Mouse (Mus musculus) MEL (cell line): ENCODE measurements around the gene Sertad1. TPM values are rescaled to one million over a fixed set of nuclear protein-coding genes. Genes with fewer than 3 reads are reported as not detected.
A peak's percentile ranks its signal among the peaks of the same experiment; 100 is the strongest.

Experiments used
- DNase-seq: peaks from one replicate; pipeline ENCODE4 v3.0.0; 2011; ENCODE audit warnings: low read depth, low spot score
- H3K27ac ChIP-seq: 2 replicates; pipeline ENCODE4 v1.5.1; 2012; ENCODE audit warnings: low read depth, mild to moderate bottlenecking, control low read depth, low read length, moderate library complexity; ENCODE audit not compliant: control insufficient read depth
- H3K27me3 ChIP-seq, 2 experiments: fragments of 150-350 bp in 1 of 2; sonication (generic) in 1 of 2; 2 replicates each; pipeline ENCODE4 v1.6.1; 2012; ENCODE audit warnings: low read length in 2 of 2, mild to moderate bottlenecking in 2 of 2, improper control_type of control experiment in 1 of 2, moderate library complexity in 1 of 2; ENCODE audit not compliant: insufficient read depth in 2 of 2, control insufficient read depth in 1 of 2
- H3K36me3 ChIP-seq, 2 experiments: 2 replicates each; pipeline ENCODE4 v1.6.1; 2012 to 2014; ENCODE audit warnings: low read length in 2 of 2, improper control_type of control experiment in 1 of 2, inconsistent platforms in 1 of 2, mild to moderate bottlenecking in 1 of 2; ENCODE audit not compliant: insufficient read depth in 2 of 2, control insufficient read depth in 1 of 2
- H3K4me1 ChIP-seq, 2 experiments: fragments of 150-350 bp in 1 of 2; sonication (generic) in 1 of 2; 2 replicates each; pipeline ENCODE4 v1.6.1; 2012; ENCODE audit warnings: low read length in 2 of 2, improper control_type of control experiment in 1 of 2, mild to moderate bottlenecking in 1 of 2; ENCODE audit not compliant: insufficient read depth in 2 of 2, control insufficient read depth in 1 of 2
- H3K4me3 ChIP-seq, 2 experiments: fragments of 150-350 bp in 1 of 2; sonication (generic) in 1 of 2; 2 replicates each; pipeline ENCODE4 v1.5.1; 2012; ENCODE audit warnings: low read depth in 2 of 2, low read length in 2 of 2, mild to moderate bottlenecking in 2 of 2, moderate library complexity in 2 of 2, control low read depth in 1 of 2, improper control_type of control experiment in 1 of 2; ENCODE audit not compliant: control insufficient read depth in 1 of 2, insufficient read depth in 1 of 2
- H3K79me2 ChIP-seq: 2 replicates; pipeline ENCODE4 v1.6.1; 2012; ENCODE audit warnings: mild to moderate bottlenecking, low read length, moderate library complexity; ENCODE audit not compliant: control insufficient read depth, poor library complexity, insufficient read depth
- H3K9ac ChIP-seq: 2 replicates; pipeline ENCODE4 v1.6.1; 2012; ENCODE audit warnings: low read depth, mild to moderate bottlenecking, control low read depth, low read length, moderate library complexity; ENCODE audit not compliant: control insufficient read depth, poor library complexity, severe bottlenecking
- H3K9me3 ChIP-seq: fragments of 150-350 bp; sonication (generic); replicated peaks from 2 replicates; pipeline ENCODE4 v1.6.1; 2012; ENCODE audit warnings: mild to moderate bottlenecking, low read length, improper control_type of control experiment, moderate library complexity; ENCODE audit not compliant: insufficient read depth
- CHD1 ChIP-seq: IDR thresholded peaks from 2 replicates; pipeline ENCODE4 v1.6.1; 2012; ENCODE audit warnings: low read depth, mild to moderate bottlenecking, inconsistent platforms, low read length, improper control_type of control experiment
- CTCF ChIP-seq, 3 experiments: IDR thresholded peaks in 2 of 3; conservative IDR thresholded peaks in 1 of 3; 2 replicates each; pipeline ENCODE4 v1.5.1; 2011 to 2012; ENCODE audit warnings: low read length in 3 of 3, low read depth in 2 of 3, mild to moderate bottlenecking in 2 of 3, improper control_type of control experiment in 1 of 3, inconsistent platforms in 1 of 3, mixed read lengths in 1 of 3, moderate library complexity in 1 of 3; ENCODE audit not compliant: control insufficient read depth in 1 of 3, insufficient read depth in 1 of 3, poor library complexity in 1 of 3, severe bottlenecking in 1 of 3
- EP300 ChIP-seq, 2 experiments: IDR thresholded peaks; 2 replicates each; pipeline ENCODE4 v1.6.1; 2011; ENCODE audit warnings: improper control_type of control experiment in 2 of 2, low read length in 2 of 2, low read depth in 1 of 2, mild to moderate bottlenecking in 1 of 2
- ETS1 ChIP-seq: IDR thresholded peaks from 2 replicates; pipeline ENCODE4 v1.6.1; 2012; ENCODE audit warnings: low read depth, mild to moderate bottlenecking, inconsistent platforms, low read length, improper control_type of control experiment, moderate library complexity
- GABPA ChIP-seq: IDR thresholded peaks from 2 replicates; pipeline ENCODE4 v1.6.1; 2012; ENCODE audit warnings: low read depth, mild to moderate bottlenecking, inconsistent platforms, low read length, improper control_type of control experiment, moderate library complexity
- GATA1 ChIP-seq: IDR thresholded peaks from 2 replicates; pipeline ENCODE4 v1.6.1; 2011; ENCODE audit warnings: low read depth, low read length, improper control_type of control experiment
- JUND ChIP-seq: IDR thresholded peaks from 2 replicates; pipeline ENCODE4 v1.6.1; 2011; ENCODE audit warnings: low read depth, mild to moderate bottlenecking, improper control_type of control experiment, low read length
- KAT2A ChIP-seq: conservative IDR thresholded peaks from 2 replicates; pipeline ENCODE4 v1.6.1; 2012; ENCODE audit warnings: low read depth, low read length, improper control_type of control experiment, inconsistent platforms
- MAX ChIP-seq: IDR thresholded peaks from 2 replicates; pipeline ENCODE4 v1.6.1; 2011; ENCODE audit warnings: low read length, improper control_type of control experiment
- MEF2A ChIP-seq: IDR thresholded peaks from 2 replicates; pipeline ENCODE4 v1.6.1; 2014; ENCODE audit warnings: low read depth, mild to moderate bottlenecking, inconsistent platforms, low read length, improper control_type of control experiment; ENCODE audit not compliant: poor library complexity, insufficient replicate concordance, severe bottlenecking; ENCODE audit errors: extremely low read depth
- MXI1 ChIP-seq: IDR thresholded peaks from 2 replicates; pipeline ENCODE4 v1.6.1; 2011; ENCODE audit warnings: mild to moderate bottlenecking, low read depth, low read length, improper control_type of control experiment
- MYC ChIP-seq: IDR thresholded peaks from 2 replicates; pipeline ENCODE4 v1.6.1; 2011; ENCODE audit warnings: low read depth, mild to moderate bottlenecking, low read length, improper control_type of control experiment, moderate library complexity
- NELFE ChIP-seq: IDR thresholded peaks from 2 replicates; pipeline ENCODE4 v1.6.1; 2011; ENCODE audit warnings: low read depth, low read length, improper control_type of control experiment
- NRF1 ChIP-seq: IDR thresholded peaks from 2 replicates; pipeline ENCODE4 v1.6.1; 2014; ENCODE audit warnings: low read depth, mild to moderate bottlenecking, inconsistent platforms, low read length, improper control_type of control experiment, moderate library complexity; ENCODE audit not compliant: poor library complexity, insufficient read depth, severe bottlenecking
- POLR2A ChIP-seq, 2 experiments: IDR thresholded peaks; 2 replicates each; pipeline ENCODE4 v1.6.1; 2011 to 2012; ENCODE audit warnings: low read length in 2 of 2, mild to moderate bottlenecking in 2 of 2, control low read depth in 1 of 2, improper control_type of control experiment in 1 of 2, low read depth in 1 of 2, moderate library complexity in 1 of 2; ENCODE audit not compliant: control insufficient read depth in 1 of 2, insufficient read depth in 1 of 2, poor library complexity in 1 of 2
- POLR2AphosphoS2 ChIP-seq: IDR thresholded peaks from 2 replicates; pipeline ENCODE4 v1.6.1; 2011; ENCODE audit warnings: low read length, improper control_type of control experiment
- POLR2AphosphoS5 ChIP-seq: IDR thresholded peaks from 2 replicates; pipeline ENCODE4 v1.6.1; 2012; ENCODE audit warnings: low read depth, borderline replicate concordance, mild to moderate bottlenecking, inconsistent platforms, low read length, moderate library complexity, mixed read lengths
- RCOR1 ChIP-seq: IDR thresholded peaks from 2 replicates; pipeline ENCODE4 v1.6.1; 2012; ENCODE audit warnings: low read depth, mild to moderate bottlenecking, inconsistent platforms, low read length, improper control_type of control experiment
- SIN3A ChIP-seq: IDR thresholded peaks from 2 replicates; pipeline ENCODE4 v1.6.1; 2012; ENCODE audit warnings: low read length, improper control_type of control experiment, inconsistent platforms
- TAL1 ChIP-seq: IDR thresholded peaks from 2 replicates; pipeline ENCODE4 v1.6.1; 2012; ENCODE audit warnings: mild to moderate bottlenecking, inconsistent platforms, low read length, moderate library complexity, mixed read lengths
- TCF12 ChIP-seq: IDR thresholded peaks from 2 replicates; pipeline ENCODE4 v1.6.1; 2014; ENCODE audit warnings: low read depth, mild to moderate bottlenecking, inconsistent platforms, low read length, improper control_type of control experiment, moderate library complexity
- USF1 ChIP-seq: IDR thresholded peaks from 2 replicates; pipeline ENCODE4 v1.6.1; 2014; ENCODE audit warnings: low read depth, mild to moderate bottlenecking, inconsistent platforms, low read length, improper control_type of control experiment, moderate library complexity
- ZC3H11A ChIP-seq: IDR thresholded peaks from 2 replicates; pipeline ENCODE4 v1.6.1; 2012; ENCODE audit warnings: low read depth, mild to moderate bottlenecking, inconsistent platforms, low read length, improper control_type of control experiment
- ZKSCAN1 ChIP-seq: IDR thresholded peaks from 2 replicates; pipeline ENCODE4 v1.6.1; 2012; ENCODE audit warnings: low read depth, mild to moderate bottlenecking, inconsistent platforms, low read length, improper control_type of control experiment, moderate library complexity
- ZMIZ1 ChIP-seq: IDR thresholded peaks from 2 replicates; pipeline ENCODE4 v1.6.1; 2012; ENCODE audit warnings: low read depth, mild to moderate bottlenecking, inconsistent platforms, low read length, improper control_type of control experiment, moderate library complexity
- ZNF384 ChIP-seq: IDR thresholded peaks from 2 replicates; pipeline ENCODE4 v1.6.1; 2012; ENCODE audit warnings: low read depth, mild to moderate bottlenecking, inconsistent platforms, low read length, improper control_type of control experiment
- polyA plus RNA-seq, 2 experiments: library from polyadenylated mRNA; stranded (reverse) in 1 of 2; unstranded in 1 of 2; fragments of >175 nt in 1 of 2; fragments of >200 nt in 1 of 2; gene quantifications; 2 replicates each; pipeline versions ENCODE4 v1.2.1 to v1.2.4; 2012; ENCODE audit warnings: low replicate concordance in 2 of 2, low read depth in 1 of 2; ENCODE audit not compliant: insufficient read length in 2 of 2, insufficient read depth in 1 of 2, missing spikeins in 1 of 2
- total RNA-seq: library from RNA; depleted of rRNA; stranded (reverse); fragments of 300-350 nt; gene quantifications from 2 replicates; pipeline ENCODE4 v1.2.3, GENCODE M21; 2012

Sertad1 gene
- total and polyA plus RNA-seq, 3 experiments, result 9.9 to 10.6 TPM; not detected in 1

DNA sequence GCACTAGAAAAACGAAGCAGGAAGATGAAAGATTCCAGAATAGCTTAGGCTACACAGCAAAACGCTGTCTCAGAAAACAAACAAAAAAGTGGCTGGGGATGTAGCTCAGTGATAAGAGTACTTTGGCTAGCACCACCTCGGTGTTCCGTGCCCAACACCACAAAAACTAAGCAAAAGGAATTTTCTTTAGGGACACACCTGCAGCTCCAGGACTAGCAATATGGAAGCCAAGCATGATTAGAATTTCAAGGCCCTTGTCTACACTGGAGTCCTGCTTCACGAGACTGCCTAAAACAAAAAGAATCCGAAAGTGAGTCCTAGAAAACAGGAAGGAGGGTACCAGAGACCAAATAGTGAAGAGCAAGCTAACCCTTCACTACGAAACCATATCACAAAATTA, 14.1 kb upstream of the Sertad1 start:
- Histone ChIP-seq H3K27ac (peak overlapping the region; percentile 67), H3K36me3 (peaks cover 0 to 10% of the 10 kb centered on the region in 2 experiments; a peak in 2 of 4 replicates), H3K4me3 (peak overlapping the region; percentile 56 to 97), H3K27me3 (no peaks in the 10 kb centered on the region), H3K79me2 (no peaks in the 10 kb centered on the region; the same call in 1 of the 2 replicates), H3K9me3 (no peaks in the 10 kb centered on the region), H3K4me1 (peaks cover 2 to 9% of the 10 kb centered on the region in 2 experiments; a peak in 3 of 4 replicates), H3K9ac (peak overlapping the region; percentile 60)
- TF ChIP-seq MEF2A (no peak), KAT2A (no peak), RCOR1 (0 out of 2 replicates have a peak, but pooled peaks have one; percentile 21), ZNF384 (no peak), EP300 (IDR thresholded peaks at IDR 0.05; ENCODE audit: low read depth in 1 of 2, low read length in 2 of 2) (peak in 1 of 2 experiments; percentile 22; a peak in 1 of 4 replicates), ETS1 (0 out of 2 replicates have a peak, but pooled peaks have one; percentile 16), SIN3A (peak; percentile 29; the same call in 1 of the 2 replicates), CHD1 (0 out of 2 replicates have a peak, but pooled peaks have one; percentile 18), POLR2AphosphoS2 (no peak), GATA1 (peak; percentile 47), TAL1 (0 out of 2 replicates have a peak, but pooled peaks have one; percentile 7), MYC (no peak), MXI1 (peak; percentile 64; the same call in 1 of the 2 replicates), TCF12 (peak; percentile 43; the same call in 1 of the 2 replicates)
- DNase-seq, result peak; percentile 64

DNA sequence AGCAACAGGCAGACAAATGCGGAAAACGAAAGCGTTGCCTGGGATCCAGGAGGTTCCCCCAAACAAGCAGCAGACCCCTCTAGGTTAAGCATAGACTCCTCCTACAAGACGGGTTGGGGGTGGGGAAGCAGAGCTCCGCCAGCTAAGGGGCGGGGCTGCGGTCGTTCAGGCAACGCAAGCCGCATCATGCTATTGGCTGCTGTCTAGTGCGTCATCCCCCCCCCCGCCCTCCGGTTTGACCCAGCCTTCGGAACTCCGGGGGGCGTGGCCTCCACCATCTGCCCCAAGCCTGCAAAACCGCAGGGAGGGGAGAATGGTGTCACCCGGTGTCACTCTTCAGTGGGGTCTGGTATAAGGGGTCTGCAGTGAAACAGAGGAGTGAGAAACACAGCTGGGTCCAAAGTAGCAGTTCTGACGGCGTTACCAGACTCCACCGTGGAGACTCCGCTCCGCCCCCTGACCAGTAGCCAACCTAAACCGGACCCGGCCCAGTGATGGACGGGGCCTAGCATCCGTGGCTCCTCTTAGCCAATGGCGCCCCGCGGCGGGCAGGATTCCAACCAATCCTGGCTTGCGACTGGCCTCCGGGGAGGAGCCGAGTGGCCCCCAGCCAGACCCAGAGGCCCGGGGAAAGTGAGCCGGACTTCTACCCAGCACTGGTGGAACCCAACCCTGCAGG, 13.4 kb upstream of the Sertad1 start, which contains the start of gene Sertad3:
Gene Sertad3, plus strand, starts transcription at position 613 of the 679 bp plus-strand sequence.
- H3K9me3 ChIP-seq, result no peaks in the 10 kb centered on the region
- H3K79me2 ChIP-seq, result no peaks in the 10 kb centered on the region; the same call in 1 of the 2 replicates
- peak within 1 kb of the TSS; percentile 67 for H3K27ac ChIP-seq
- peaks cover 2 to 10% of the 10 kb centered on the region in 2 experiments; a peak in 3 of 4 replicates for H3K4me1 ChIP-seq
- peak; percentile 99 for DNase-seq
- H3K27me3 ChIP-seq, result no peaks in the 10 kb centered on the region
- H3K36me3 ChIP-seq, result peaks cover 0 to 10% of the 10 kb centered on the region in 2 experiments; a peak in 2 of 4 replicates
- peak within 1 kb of the TSS; percentile 66 for H3K9ac ChIP-seq
- peak within 1 kb of the TSS; percentile 75 to 97 for H3K4me3 ChIP-seq
- TF ChIP-seq POLR2AphosphoS5 (no peak), MXI1 (no peak), GABPA (no peak), KAT2A (no peak), ZC3H11A (no peak), SIN3A (no peak; the same call in 1 of the 2 replicates), CTCF (IDR thresholded peaks at IDR 0.05 in 2 of 3, conservative IDR thresholded peaks at IDR 0.05 in 1 of 3; ENCODE audit: control insufficient read depth in 1 of 3, insufficient read depth in 1 of 3, low read depth in 2 of 3, low read length in 3 of 3, poor library complexity in 1 of 3, severe bottlenecking in 1 of 3) (no peak), ETS1 (peak; percentile 24; the same call in 1 of the 2 replicates), NRF1 (0 out of 2 replicates have a peak, but pooled peaks have one; percentile 4), MAX (no peak), GATA1 (no peak), MYC (0 out of 2 replicates have a peak, but pooled peaks have one; percentile 27), CHD1 (0 out of 2 replicates have a peak, but pooled peaks have one; percentile 1), NELFE (peak; percentile 53; the same call in 1 of the 2 replicates), ZKSCAN1 (no peak), TCF12 (peak; percentile 55), USF1 (peak; percentile 7; the same call in 1 of the 2 replicates), POLR2A (IDR thresholded peaks at IDR 0.05; ENCODE audit: control insufficient read depth in 1 of 2, insufficient read depth in 1 of 2, low read depth in 1 of 2, low read length in 2 of 2, poor library complexity in 1 of 2) (peak in 1 of 2 experiments; percentile 54; a peak in 2 of 4 replicates), MEF2A (peak; percentile 10; the same call in 1 of the 2 replicates), ZMIZ1 (peak; percentile 62), JUND (no peak)
